Mouse (Mus musculus): ENCODE data around the gene Zfp958. TPM values are rescaled to one million over a fixed set of nuclear protein-coding genes. Genes with fewer than 3 reads are reported as not detected.
"Not testable (repeated sequence)": the region's sequence is repeated elsewhere in the genome, so short reads cannot be mapped to it uniquely, and the experiment has no call there.

Zfp958 gene
- polyA plus RNA-seq (2012; rRNA removed): 6.7 and 7.0 TPM in 2 replicates

GRCm38 (mm10) chr8:4612932-4613853 lies at the start of gene Zfp958:
Gene Zfp958, plus strand, starts transcription at chr8:4613167.
- peak; percentile 66 for DNase-seq (ENCODE audit: low spot score)

GRCm38 (mm10) chr8:4581986-4582385 lies 31.0 kb upstream of the Zfp958 start:
- DNase-seq (ENCODE audit: low spot score): no peak

GRCm38 (mm10) chr8:4582754-4583178 lies 30.2 kb upstream of the Zfp958 start:
- no peak for DNase-seq (ENCODE audit: low spot score)

GRCm38 (mm10) chr8:4584660-4585059 lies 28.3 kb upstream of the Zfp958 start:
- no peak for DNase-seq (ENCODE audit: low spot score)

GRCm38 (mm10) chr8:4586356-4586755 lies 26.6 kb upstream of the Zfp958 start:
- no peak for DNase-seq (ENCODE audit: low spot score)

GRCm38 (mm10) chr8:4588165-4589000 lies 24.6 kb upstream of the Zfp958 start:
- no peak for DNase-seq (ENCODE audit: low spot score)

GRCm38 (mm10) chr8:4608896-4609295 lies 4.1 kb upstream of the Zfp958 start:
- DNase-seq (ENCODE audit: low spot score): no peak

- not testable (repeated sequence) for DNase-seq (ENCODE audit: low spot score)
These were observed 1.3 kb upstream of the Zfp958 start for GRCm38 (mm10) chr8:4611626-4612175.

- DNase-seq (ENCODE audit: low spot score): no peak
These were observed 14.4 kb downstream of the Zfp958 start for GRCm38 (mm10) chr8:4627349-4627748.

GRCm38 (mm10) chr8:4637071-4637470 lies 24.1 kb downstream of the Zfp958 start:
- DNase-seq (ENCODE audit: low spot score): no peak

- not testable (repeated sequence) for DNase-seq (ENCODE audit: low spot score)
These were observed 30.0 kb downstream of the Zfp958 start for GRCm38 (mm10) chr8:4642974-4643373.

- no peak for DNase-seq (ENCODE audit: low spot score)
These were observed 43.6 kb downstream of the Zfp958 start for GRCm38 (mm10) chr8:4656536-4656935.

- DNase-seq (ENCODE audit: low spot score): no peak
These were observed 62.4 kb downstream of the Zfp958 start for GRCm38 (mm10) chr8:4675191-4676003.

GRCm38 (mm10) chr8:4676586-4676985 lies 63.6 kb downstream of the Zfp958 start:
- no peak for DNase-seq (ENCODE audit: low spot score)

- peak; percentile 93 for DNase-seq (ENCODE audit: low spot score)
These were observed 64.6 kb downstream of the Zfp958 start for GRCm38 (mm10) chr8:4677265-4678217.

- DNase-seq (ENCODE audit: low spot score): peak; percentile 86
These were observed 65.4 kb downstream of the Zfp958 start for GRCm38 (mm10) chr8:4678218-4678907.

- DNase-seq (ENCODE audit: low spot score): no peak
These were observed 66.1 kb downstream of the Zfp958 start for GRCm38 (mm10) chr8:4678908-4679545.

GRCm38 (mm10) chr8:4679796-4680195 lies 66.8 kb downstream of the Zfp958 start:
- no peak for DNase-seq (ENCODE audit: low spot score)
